Mouse (Mus musculus) ES-Bruce4 (cell line): ENCODE data around the gene Slit3.

Experiments used
- EP300 ChIP-seq: IDR thresholded peaks from 2 replicates; pipeline ENCODE4 v1.6.1; 2011; ENCODE audit warnings: low read depth, low read length; ENCODE audit not compliant: insufficient read depth
- POLR2A ChIP-seq: IDR thresholded peaks from one replicate; pipeline ENCODE4 v1.8.1; 2011; ENCODE audit warnings: low read length; ENCODE audit not compliant: insufficient read depth

DNA sequence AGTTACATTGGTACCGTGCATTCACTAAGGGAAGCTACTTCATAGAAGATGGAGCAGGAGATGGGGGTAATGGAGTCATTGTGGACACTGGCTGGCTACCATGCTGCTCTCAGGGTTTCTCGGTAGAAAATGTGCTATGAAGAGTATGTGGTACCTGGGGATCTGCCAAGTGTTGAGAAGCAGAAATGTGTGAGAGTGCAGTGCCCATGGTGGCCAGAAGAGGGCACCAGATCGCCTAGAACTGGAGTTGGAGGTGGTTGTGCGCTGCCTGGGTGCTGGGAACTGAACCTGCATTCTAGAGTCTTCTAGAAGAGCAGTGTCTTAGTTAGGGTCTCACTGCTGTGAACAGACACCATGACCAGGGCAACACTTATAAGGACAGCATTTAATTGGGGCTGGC lies 582.4 kb downstream of the Slit3 start:
- no peak for TF ChIP-seq POLR2A
- no peak for TF ChIP-seq EP300
